Mouse (Mus musculus) spleen, adult 2 months (tissue): ENCODE measurements around the gene Dnah11. TPM values are rescaled to one million over a fixed set of nuclear protein-coding genes. Genes with fewer than 3 reads are reported as not detected.

ENCODE experiments used
- DNase-seq, 2 experiments: peaks; one replicate each; pipeline versions ENCODE4 v3.0.0 to v3.0.0-alpha.2; 2012 to 2021; ENCODE audit warnings: low spot score in 2 of 2, low read depth in 1 of 2
- H3K27ac ChIP-seq: fragments of 200-500 bp; 2 replicates; pipeline ENCODE4 v1.5.1; 2012; ENCODE audit warnings: low read length, inconsistent platforms; ENCODE audit not compliant: insufficient read depth
- H3K27me3 ChIP-seq: fragments of 200-500 bp; 2 replicates; pipeline ENCODE4 v1.6.1; 2012; ENCODE audit warnings: mild to moderate bottlenecking, moderate library complexity, low read length, inconsistent platforms; ENCODE audit not compliant: control insufficient read depth, insufficient read depth
- H3K36me3 ChIP-seq: fragments of 200-500 bp; 2 replicates; pipeline ENCODE4 v1.6.1; 2012; ENCODE audit warnings: mild to moderate bottlenecking, low read length, inconsistent platforms; ENCODE audit not compliant: control insufficient read depth, insufficient read depth
- H3K4me1 ChIP-seq: fragments of 200-500 bp; 2 replicates; pipeline ENCODE4 v1.6.1; 2011; ENCODE audit warnings: inconsistent platforms; ENCODE audit not compliant: control insufficient read depth, insufficient read depth, insufficient read length
- H3K4me3 ChIP-seq: fragments of 200-500 bp; 2 replicates; pipeline ENCODE4 v1.5.1; 2011; ENCODE audit warnings: mild to moderate bottlenecking, inconsistent platforms; ENCODE audit not compliant: insufficient read depth, insufficient read length; ENCODE audit errors: extremely low read depth
- CTCF ChIP-seq: fragments of 200-500 bp; IDR thresholded peaks from 2 replicates; pipeline ENCODE4 v1.5.1; 2011; ENCODE audit warnings: mild to moderate bottlenecking, inconsistent platforms; ENCODE audit not compliant: insufficient read depth, insufficient read length, insufficient replicate concordance; ENCODE audit errors: extremely low read depth
- POLR2A ChIP-seq: fragments of 200-500 bp; IDR thresholded peaks from 2 replicates; pipeline ENCODE4 v1.6.1; 2011; ENCODE audit warnings: low read depth, low read length, inconsistent platforms
- WGBS: fragments of 180-500 bp; shearing (Covaris S2); methylation state at CpG from one replicate; pipeline ENCODE4 v1.1.7; 2018; 5-methylcytosine and 5-hydroxymethylcytosine counted together
- polyA plus RNA-seq: library from polyadenylated mRNA; depleted of rRNA; stranded (reverse); fragments of >200 nt; gene quantifications from 2 replicates; pipeline ENCODE4 v1.2.3, GENCODE M21; 2012

Gene Dnah11
- polyA plus RNA-seq, 1 experiment = 0.01 TPM

- Histone ChIP-seq H3K4me1 (no peaks in the 10 kb centered on the region), H3K36me3 (no peaks in the 10 kb centered on the region), H3K27me3 (no peaks in the 10 kb centered on the region), H3K27ac (no peak overlapping the region), H3K4me3 (no peak overlapping the region)
- 89% methylated on average over 6 of the region's 6 CpGs for WGBS
- no peak for DNase-seq
- no peak for TF ChIP-seq CTCF
- no peak for TF ChIP-seq POLR2A
Measured at GRCm38 (mm10) chr12:117857884-117858283, 341.0 kb downstream of the Dnah11 start.

- no peak overlapping the region for H3K4me3 ChIP-seq
- 88% methylated on average over 9 of the region's 9 CpGs for WGBS
- no peaks in the 10 kb centered on the region for H3K4me1 ChIP-seq
- no peaks in the 10 kb centered on the region for H3K27me3 ChIP-seq
- no peak for DNase-seq
- no peak overlapping the region for H3K27ac ChIP-seq
- TF ChIP-seq POLR2A = no peak
- TF ChIP-seq CTCF = no peak
- no peaks in the 10 kb centered on the region for H3K36me3 ChIP-seq
Measured at GRCm38 (mm10) chr12:117857023-117857422, 341.8 kb downstream of the Dnah11 start.

GRCm38 (mm10) chr12:117853316-117853715 lies 345.5 kb downstream of the Dnah11 start:
- Histone ChIP-seq H3K27me3 (no peaks in the 10 kb centered on the region), H3K27ac (no peak overlapping the region), H3K4me1 (no peaks in the 10 kb centered on the region), H3K36me3 (no peaks in the 10 kb centered on the region), H3K4me3 (no peak overlapping the region)
- no peak for TF ChIP-seq POLR2A
- TF ChIP-seq CTCF = peak; percentile 84; the same call in 1 of the 2 replicates
- DNase-seq = peak; percentile 15 to 41
- WGBS = 24% methylated on average over 6 of the region's 6 CpGs

GRCm38 (mm10) chr12:117850472-117850871 lies 348.4 kb downstream of the Dnah11 start:
- H3K4me3 ChIP-seq = no peak overlapping the region
- no peaks in the 10 kb centered on the region for H3K4me1 ChIP-seq
- no peaks in the 10 kb centered on the region for H3K36me3 ChIP-seq
- 90% methylated on average over 10 of the region's 10 CpGs for WGBS
- H3K27ac ChIP-seq = no peak overlapping the region
- DNase-seq = no peak
- no peak for TF ChIP-seq POLR2A
- H3K27me3 ChIP-seq = no peaks in the 10 kb centered on the region

- Histone ChIP-seq H3K36me3 (no peaks in the 10 kb centered on the region), H3K27ac (no peak overlapping the region), H3K27me3 (no peaks in the 10 kb centered on the region), H3K4me3 (no peak overlapping the region), H3K4me1 (no peaks in the 10 kb centered on the region)
- TF ChIP-seq POLR2A (no peak), CTCF (no peak)
- DNase-seq = no peak
- WGBS = 92% methylated on average over 6 of the region's 6 CpGs
Measured at GRCm38 (mm10) chr12:117848621-117849020, 350.2 kb downstream of the Dnah11 start.

- DNase-seq = no peak
- H3K36me3 ChIP-seq = no peaks in the 10 kb centered on the region
- H3K4me1 ChIP-seq = no peaks in the 10 kb centered on the region
- TF ChIP-seq CTCF (no peak), POLR2A (no peak)
- no peaks in the 10 kb centered on the region for H3K27me3 ChIP-seq
- H3K4me3 ChIP-seq = no peak overlapping the region
- WGBS = 28% methylated on average over 2 of the region's 2 CpGs
- H3K27ac ChIP-seq = no peak overlapping the region
Measured at GRCm38 (mm10) chr12:117844917-117845316, 353.9 kb downstream of the Dnah11 start.

GRCm38 (mm10) chr12:117844075-117844408 lies 354.8 kb downstream of the Dnah11 start:
- DNase-seq = no peak
- peak overlapping the region; percentile 76 for H3K4me3 ChIP-seq
- no peaks in the 10 kb centered on the region for H3K36me3 ChIP-seq
- H3K27me3 ChIP-seq = no peaks in the 10 kb centered on the region
- no peaks in the 10 kb centered on the region for H3K4me1 ChIP-seq
- TF ChIP-seq CTCF (no peak), POLR2A (no peak)
- WGBS = under 1% methylated on average over 15 of the region's 15 CpGs
- H3K27ac ChIP-seq = no peak overlapping the region
